Mouse (Mus musculus) adrenal gland, postnatal 36 days (tissue): Measurements from ENCODE around the gene Dock1. TPM values are rescaled to one million over a fixed set of nuclear protein-coding genes. Genes with fewer than 3 reads are reported as not detected.

Experiments
- DNase-seq, 2 experiments: peaks; one replicate each; pipeline ENCODE4 v3.0.0; 2021; ENCODE audit warnings: mixed read lengths in 1 of 2
- total RNA-seq, 2 experiments: library from RNA; stranded (reverse); gene quantifications; 2 replicates each; pipeline ENCODE4 v1.2.3; 2021

Gene Dock1
- total RNA-seq, 2 experiments from 2014 or later, result 148 to 181 TPM

DNA sequence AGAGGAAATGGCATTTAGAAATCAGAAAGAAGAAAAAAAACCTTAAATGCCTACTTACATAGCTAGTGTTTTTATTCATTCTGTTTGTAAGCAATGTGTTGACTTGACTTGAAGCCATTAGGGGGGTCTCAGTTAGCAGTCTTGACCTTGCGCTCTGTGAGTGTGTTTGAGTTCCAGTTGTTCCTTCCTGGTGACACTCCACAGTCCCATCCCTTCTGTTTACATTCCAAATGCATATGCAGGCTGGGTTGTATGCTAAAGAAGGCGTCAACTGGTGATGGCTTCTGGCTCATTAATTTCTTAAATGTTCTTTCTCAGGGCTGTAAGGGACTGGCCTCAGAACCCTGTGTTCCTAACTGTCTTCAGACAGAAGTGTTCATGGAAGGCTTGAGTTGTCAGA lies 291.2 kb downstream of the Dock1 start:
- no peak for DNase-seq

- peak in 1 of 2 experiments; percentile 28 for DNase-seq
These were observed 319.8 kb downstream of the Dock1 start for GRCm38 (mm10) chr7:134990244-134990643.

DNA sequence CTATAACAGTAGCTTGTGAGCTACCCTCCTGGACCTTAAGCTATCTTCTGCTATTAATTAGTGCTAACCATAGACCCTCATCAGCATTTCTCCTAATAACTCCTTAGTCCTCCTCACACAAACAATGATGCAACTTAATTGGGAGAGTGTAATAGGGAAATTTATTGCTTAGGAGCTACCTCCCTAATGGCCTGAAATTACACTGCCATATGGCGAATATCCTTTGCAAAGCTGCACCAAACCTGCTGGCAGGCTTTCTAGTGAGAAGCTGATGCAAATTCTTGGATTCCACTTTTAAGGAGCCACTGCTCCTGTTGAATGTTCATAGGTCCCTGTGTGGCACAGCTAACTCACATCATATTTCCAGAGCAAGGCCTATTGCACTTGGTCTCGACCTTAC lies 320.5 kb downstream of the Dock1 start:
- no peak for DNase-seq

DNA sequence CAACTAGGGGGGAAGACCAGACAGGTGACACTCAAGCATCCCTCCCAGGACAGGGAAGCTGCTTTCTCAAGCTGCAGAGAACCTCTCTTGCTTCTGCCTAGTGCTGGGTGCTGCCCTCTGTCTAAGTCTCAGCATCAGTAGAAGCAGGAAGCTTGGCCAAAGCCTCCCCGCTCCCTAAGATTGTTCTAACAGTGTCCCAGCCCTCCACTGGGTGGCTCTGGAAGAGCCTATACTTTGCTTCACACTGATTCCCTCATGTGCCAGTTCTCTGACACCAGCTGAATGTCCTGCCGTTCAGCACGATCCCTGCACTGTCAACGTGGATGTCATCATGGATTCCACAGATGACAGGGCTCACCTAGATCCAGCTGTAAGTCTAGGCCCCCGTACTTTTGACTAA lies 324.5 kb downstream of the Dock1 start:
- no peak for DNase-seq

DNA sequence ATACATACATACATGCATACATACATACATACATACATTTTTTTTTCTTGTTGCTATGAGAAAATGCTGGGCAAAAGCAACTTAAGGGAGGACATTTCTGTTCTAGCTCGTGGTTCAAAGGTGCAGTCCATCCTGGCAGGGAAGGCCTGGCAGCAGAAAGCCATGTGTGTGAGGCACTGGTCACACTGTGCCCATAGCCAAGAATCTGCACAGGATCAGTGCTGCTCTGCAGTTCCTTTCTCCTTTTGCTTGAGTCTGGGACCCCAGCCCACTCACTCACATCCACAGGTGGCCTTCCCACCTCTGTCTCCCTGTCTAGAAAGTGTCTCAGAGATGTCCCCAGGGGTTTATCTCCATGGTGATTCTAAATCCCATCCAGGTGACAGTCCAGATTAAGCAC lies 331.8 kb downstream of the Dock1 start:
- no peak for DNase-seq

- DNase-seq, result peak; percentile 57 to 82
These were observed 332.4 kb downstream of the Dock1 start for GRCm38 (mm10) chr7:135002891-135003290.

DNA sequence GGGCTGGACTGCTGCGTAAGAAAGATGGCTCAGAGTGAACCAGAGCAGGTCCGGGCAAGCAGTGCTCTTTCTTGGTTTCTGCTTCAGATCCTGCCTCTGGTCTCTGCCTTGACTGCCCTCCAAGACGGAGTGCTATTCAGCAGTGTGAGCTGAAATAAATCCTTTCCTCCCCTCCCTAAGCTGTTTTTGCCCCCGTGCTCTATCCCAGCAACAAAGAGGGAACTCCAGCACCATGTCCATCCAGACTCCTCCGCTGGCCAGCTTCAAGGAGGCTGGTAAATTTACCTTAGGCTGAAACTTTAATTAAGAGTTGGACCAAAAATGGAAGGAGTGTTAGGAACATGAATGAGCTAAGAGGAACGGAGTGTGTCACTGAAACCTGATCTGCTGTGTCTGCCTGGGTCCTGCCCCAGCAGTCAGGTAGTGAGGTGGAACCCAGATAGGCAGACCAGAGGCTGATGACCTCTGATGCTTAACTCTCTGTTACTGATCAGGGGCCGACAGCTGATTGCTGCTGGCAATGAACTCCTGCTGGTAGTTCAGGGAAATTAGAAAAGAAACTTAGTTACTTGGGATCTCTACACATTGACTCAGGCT lies 335.6 kb downstream of the Dock1 start:
- DNase-seq, result no peak

GRCm38 (mm10) chr7:135008021-135008420 lies 337.6 kb downstream of the Dock1 start:
- no peak for DNase-seq

- DNase-seq, result no peak
These were observed 340.5 kb downstream of the Dock1 start for GRCm38 (mm10) chr7:135010997-135011396.

DNA sequence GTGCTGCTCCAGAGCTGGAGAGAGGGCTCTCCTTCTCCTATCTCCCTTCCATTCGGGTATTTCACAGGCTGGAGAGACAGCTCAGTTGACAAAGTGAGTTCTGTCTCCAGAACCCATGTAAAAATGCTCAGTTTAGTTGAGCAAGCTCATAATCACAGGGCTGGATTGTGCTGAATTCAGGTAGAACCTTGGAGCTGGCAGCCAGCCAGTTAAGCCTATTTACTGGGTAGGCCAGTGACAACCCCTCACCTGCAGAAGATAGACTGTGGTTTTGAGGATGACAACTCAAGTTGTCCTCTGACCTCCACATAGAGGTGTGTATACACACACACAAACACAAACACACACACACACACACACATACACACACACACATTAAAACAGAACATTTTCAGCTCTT lies 347.1 kb downstream of the Dock1 start:
- DNase-seq, result no peak

GRCm38 (mm10) chr7:135020762-135021161 lies 350.3 kb downstream of the Dock1 start:
- DNase-seq, result no peak

- DNase-seq, result no peak
These were observed 351.2 kb downstream of the Dock1 start for GRCm38 (mm10) chr7:135021544-135022100.

- peak; percentile 46 to 50 for DNase-seq
These were observed 354.1 kb downstream of the Dock1 start for GRCm38 (mm10) chr7:135024531-135024930.

DNA sequence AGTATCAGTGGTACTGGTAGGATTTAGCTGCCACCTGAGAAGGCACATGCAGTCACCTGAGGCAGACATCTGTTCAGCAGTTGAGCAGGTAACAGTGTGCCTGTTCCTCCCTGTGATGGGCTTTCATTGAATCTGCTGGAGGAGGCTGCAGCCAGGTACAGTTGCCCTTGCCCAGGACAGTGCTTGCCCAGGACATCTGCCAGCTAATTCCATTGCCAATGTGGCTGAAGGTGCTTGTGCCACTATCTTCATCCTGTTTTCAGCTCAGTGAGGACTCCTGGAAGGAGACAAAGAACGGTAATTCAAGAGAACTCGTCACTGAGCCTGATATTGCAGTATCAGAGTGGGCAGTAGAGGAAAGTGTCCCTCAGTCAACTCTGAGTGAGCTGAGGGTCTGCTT lies 358.3 kb downstream of the Dock1 start:
- no peak for DNase-seq

- DNase-seq, result peak; percentile 46 to 74
These were observed 358.7 kb downstream of the Dock1 start for GRCm38 (mm10) chr7:135029136-135029535.

- DNase-seq, result no peak
These were observed 361.0 kb downstream of the Dock1 start for GRCm38 (mm10) chr7:135031466-135031865.

DNA sequence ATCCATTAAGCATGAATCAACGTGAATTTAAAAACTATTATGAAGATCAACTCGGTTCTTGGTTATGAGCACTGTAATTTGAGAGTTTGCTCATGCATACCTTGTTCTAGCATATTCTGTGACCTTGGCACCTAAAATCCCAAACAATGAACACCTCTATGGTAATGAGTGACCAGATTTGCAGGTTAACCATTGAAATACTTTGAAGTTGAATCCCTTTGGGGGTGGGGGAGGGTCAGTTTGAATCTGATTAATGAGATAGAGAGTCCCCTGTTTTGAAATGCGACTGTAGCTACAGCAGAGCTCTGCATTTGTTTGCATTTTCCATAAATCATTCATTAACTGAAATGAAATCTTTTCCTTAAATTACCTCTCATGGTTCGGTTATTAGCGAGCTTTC lies 364.4 kb downstream of the Dock1 start:
- no peak for DNase-seq

- DNase-seq, result no peak
These were observed 365.2 kb downstream of the Dock1 start for GRCm38 (mm10) chr7:135035651-135036050.

DNA sequence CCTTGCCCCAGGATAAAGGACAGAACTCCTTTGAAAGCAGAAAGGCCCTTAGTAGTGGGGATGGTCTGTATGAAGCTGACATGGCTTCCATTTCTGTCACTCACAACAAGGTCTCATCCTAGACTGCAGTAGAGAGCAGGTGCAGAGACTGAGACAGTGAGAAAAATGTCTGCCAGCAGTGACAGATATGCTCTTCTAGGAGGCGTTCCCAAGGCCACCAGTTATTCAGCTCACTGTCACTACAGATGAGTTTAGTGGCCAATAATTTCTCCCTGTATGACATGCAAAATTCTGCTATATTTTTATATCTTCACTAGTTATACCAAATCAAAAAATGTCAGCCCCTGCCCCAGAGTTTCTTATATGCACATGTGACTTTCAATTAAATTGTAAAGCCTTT lies 368.5 kb downstream of the Dock1 start:
- peak; percentile 56 to 57 for DNase-seq

DNA sequence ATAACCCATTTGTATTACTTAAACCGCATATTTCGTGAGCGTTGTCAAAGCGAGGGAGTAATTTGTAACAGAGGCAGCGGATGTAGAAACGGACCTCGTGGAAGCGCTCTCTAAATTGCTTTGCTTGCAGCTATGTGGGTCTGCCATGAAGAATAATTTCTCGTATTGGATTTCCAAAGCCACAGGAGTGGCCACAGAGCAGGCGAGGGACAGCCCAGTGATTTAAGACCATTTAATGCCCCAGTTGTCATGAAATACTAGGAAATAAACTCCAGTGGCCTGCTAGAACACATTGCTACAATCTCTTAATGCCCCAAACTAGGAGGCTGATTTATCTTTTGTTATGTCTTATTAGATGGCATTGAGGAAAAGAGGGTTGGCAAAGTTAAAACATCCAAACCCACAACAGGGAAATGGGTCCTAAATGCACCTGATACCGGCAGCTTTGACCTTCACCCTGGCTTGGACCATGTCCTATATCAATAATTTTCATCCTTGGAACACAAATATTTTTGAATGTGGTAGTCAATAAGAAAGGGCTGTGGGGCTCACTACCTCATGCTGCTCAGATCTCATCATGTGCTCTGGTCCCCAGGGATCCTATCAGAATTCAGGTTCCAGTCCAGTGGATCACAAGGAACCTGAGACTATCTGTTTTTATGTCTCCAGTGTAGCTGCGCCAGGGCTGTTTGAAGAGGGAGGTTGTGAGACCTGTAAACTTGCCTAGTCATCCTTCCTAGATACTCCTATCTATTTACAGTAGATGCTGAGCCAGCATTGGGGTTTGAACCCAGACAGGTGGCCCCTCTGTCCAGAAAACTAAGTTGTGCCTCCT lies 373.7 kb downstream of the Dock1 start:
- no peak for DNase-seq

GRCm38 (mm10) chr7:135049416-135049815 lies 379.0 kb downstream of the Dock1 start:
- no peak for DNase-seq

DNA sequence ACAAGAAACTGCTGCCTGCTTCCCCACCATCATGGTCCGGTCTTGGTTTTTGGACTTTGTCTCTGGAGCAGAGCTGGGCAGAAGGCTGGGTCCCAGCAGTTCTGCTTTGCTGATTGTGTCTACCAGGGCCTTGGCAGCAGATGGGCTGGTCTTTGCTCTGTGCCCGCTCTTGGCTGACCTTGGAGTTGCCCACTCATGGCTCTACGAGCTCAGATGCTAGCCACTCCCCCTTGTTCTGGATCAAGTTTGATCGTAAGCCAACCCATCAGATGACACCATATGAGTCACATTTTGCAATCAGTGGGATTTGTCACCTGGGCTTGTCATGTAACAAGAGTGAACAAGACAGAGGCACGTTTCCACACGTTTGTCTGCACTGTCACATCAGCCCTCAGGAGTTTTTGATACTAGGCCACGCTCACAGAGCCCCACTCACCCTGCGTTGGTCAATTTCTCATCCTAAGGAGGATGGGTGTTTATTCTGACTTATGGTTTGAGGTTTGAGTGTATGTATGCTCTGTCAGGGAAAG lies 382.8 kb downstream of the Dock1 start:
- peak; percentile 84 to 88 for DNase-seq

GRCm38 (mm10) chr7:135054664-135055063 lies 384.2 kb downstream of the Dock1 start:
- peak; percentile 29 to 39 for DNase-seq
